Mouse (Mus musculus) frontal cortex, adult 2 months (tissue): Measurements from ENCODE around the gene Neo1. TPM values are rescaled to one million over a fixed set of nuclear protein-coding genes. Genes with fewer than 3 reads are reported as not detected.

Source experiments
- DNase-seq, 2 experiments: peaks; one replicate each; pipeline ENCODE4 v3.0.0; 2022; ENCODE audit warnings: low spot score in 1 of 2; ENCODE audit errors: extremely low spot score in 1 of 2
- polyA plus RNA-seq: library from polyadenylated mRNA; depleted of rRNA; stranded (reverse); fragments of >200 nt; gene quantifications from 2 replicates; pipeline ENCODE4 v1.2.3, GENCODE M21; 2012; rRNA removed

Neo1 gene
- 34.9 and 38.9 TPM in 2 replicates for polyA plus RNA-seq

- DNase-seq: peak; percentile 85 to 94
These were observed at the start of gene Neo1 for GRCm38 (mm10) chr9:59036159-59036731. Gene Neo1 (minus strand): TSS chr9:59036441.

GRCm38 (mm10) chr9:59075632-59076031 is 39.4 kb upstream of the Neo1 start:
- no peak for DNase-seq

GRCm38 (mm10) chr9:59073887-59074286 is 37.6 kb upstream of the Neo1 start:
- no peak for DNase-seq

- DNase-seq: peak in 1 of 2 experiments; percentile 26
These were observed 36.0 kb upstream of the Neo1 start for GRCm38 (mm10) chr9:59072076-59072777.

GRCm38 (mm10) chr9:59071220-59071977 is 35.2 kb upstream of the Neo1 start:
- peak in 1 of 2 experiments; percentile 31 for DNase-seq

GRCm38 (mm10) chr9:59070216-59070615 is 34.0 kb upstream of the Neo1 start:
- DNase-seq: no peak

GRCm38 (mm10) chr9:59065616-59066301 is 29.5 kb upstream of the Neo1 start:
- no peak for DNase-seq

- no peak for DNase-seq
These were observed 26.2 kb upstream of the Neo1 start for GRCm38 (mm10) chr9:59062409-59062808.

- DNase-seq: no peak
These were observed 23.9 kb upstream of the Neo1 start for GRCm38 (mm10) chr9:59060026-59060605.

GRCm38 (mm10) chr9:59059158-59059557 is 22.9 kb upstream of the Neo1 start:
- DNase-seq: no peak

GRCm38 (mm10) chr9:59058060-59058459 is 21.8 kb upstream of the Neo1 start:
- DNase-seq: no peak

- no peak for DNase-seq
These were observed 20.0 kb upstream of the Neo1 start for GRCm38 (mm10) chr9:59056281-59056680.

- no peak for DNase-seq
These were observed 5.6 kb upstream of the Neo1 start for GRCm38 (mm10) chr9:59041805-59042204.

- DNase-seq: peak in 1 of 2 experiments; percentile 14
These were observed 596 bp upstream of the Neo1 start for GRCm38 (mm10) chr9:59036732-59037341.

- peak; percentile 33 to 45 for DNase-seq
These were observed 691 bp downstream of the Neo1 start for GRCm38 (mm10) chr9:59035342-59036158.

- DNase-seq: no peak
These were observed 1.4 kb downstream of the Neo1 start for GRCm38 (mm10) chr9:59034836-59035235.

- no peak for DNase-seq
These were observed 2.7 kb downstream of the Neo1 start for GRCm38 (mm10) chr9:59033492-59033891.

- DNase-seq: no peak
These were observed 11.9 kb downstream of the Neo1 start for GRCm38 (mm10) chr9:59024245-59024844.
